Mouse (Mus musculus): Measurements from ENCODE around the gene Gstp2. TPM values are rescaled to one million over a fixed set of nuclear protein-coding genes. Genes with fewer than 3 reads are reported as not detected.

Gene Gstp2
- polyA plus RNA-seq, 1 experiment from 2014 or later, result not detected

DNA sequence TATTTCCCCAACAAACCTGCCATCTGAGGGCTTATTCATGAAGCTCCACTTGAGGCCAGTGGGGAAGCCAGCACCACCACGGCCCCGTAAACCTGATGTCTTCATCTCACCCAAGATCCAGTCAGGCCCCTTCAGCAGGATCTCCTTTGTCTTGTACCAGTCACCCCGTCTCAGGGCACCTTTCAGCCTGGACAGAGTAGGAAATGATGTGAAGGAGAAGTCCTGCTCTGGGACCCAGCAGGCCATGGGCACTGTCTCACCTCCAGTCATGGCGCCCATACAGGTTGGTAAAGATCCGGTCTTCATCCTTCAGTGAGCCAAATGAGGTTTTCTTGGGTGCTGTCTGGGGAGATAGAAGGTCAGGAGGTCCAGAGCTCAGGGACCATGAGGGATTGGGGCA lies 34.7 kb downstream of the Gstp2 start:
- Histone ChIP-seq H3K4me2 (ENCODE audit: low read depth, low read length) (no peak overlapping the region), H3K27ac (ENCODE audit: low read depth, low read length) (no peak overlapping the region), H3K36me3 (ENCODE audit: control insufficient read depth, insufficient read depth, low read length) (peaks cover 34% of the 10 kb centered on the region), H3K9me3 (ENCODE audit: control insufficient read depth, low read length) (no peaks in the 10 kb centered on the region), H3K9ac (replicated peaks; ENCODE audit: low read depth, low read length) (no peak overlapping the region), H3K27me3 (ENCODE audit: control insufficient read depth, insufficient read depth, low read length) (no peaks in the 10 kb centered on the region), H3K4me3 (ENCODE audit: low read depth, low read length) (no peak overlapping the region), H3K4me1 (ENCODE audit: control insufficient read depth, insufficient read depth, low read length) (peaks cover 11% of the 10 kb centered on the region)
- 94% methylated on average over 5 of the region's 5 CpGs for WGBS
- ATAC-seq (ENCODE audit: low read depth), result no peak

DNA sequence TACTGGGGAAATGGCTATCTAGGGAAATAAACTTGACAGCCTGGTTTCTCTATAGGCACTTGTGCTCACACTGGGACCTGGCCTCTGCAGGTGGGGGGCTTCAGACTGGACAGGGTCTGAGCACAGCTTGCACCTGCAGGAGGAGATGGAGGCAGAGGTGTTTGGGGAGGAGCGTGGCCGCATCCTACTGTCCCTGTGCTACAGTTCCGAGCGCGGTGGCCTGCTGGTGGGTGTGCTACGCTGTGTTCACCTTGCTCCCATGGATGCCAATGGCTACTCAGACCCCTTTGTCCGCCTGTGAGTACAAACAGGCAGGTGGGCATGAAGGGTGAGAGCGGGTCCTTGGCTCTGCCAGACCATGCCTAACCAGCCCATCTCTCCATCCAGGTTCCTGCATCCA lies 39.9 kb downstream of the Gstp2 start:
- Histone ChIP-seq H3K4me2 (ENCODE audit: low read depth, low read length) (no peak overlapping the region), H3K4me1 (ENCODE audit: control insufficient read depth, insufficient read depth, low read length) (peaks cover 7% of the 10 kb centered on the region), H3K9me3 (ENCODE audit: control insufficient read depth, low read length) (no peaks in the 10 kb centered on the region), H3K36me3 (ENCODE audit: control insufficient read depth, insufficient read depth, low read length) (peaks cover 35% of the 10 kb centered on the region), H3K9ac (replicated peaks; ENCODE audit: low read depth, low read length) (no peak overlapping the region; the same call in 1 of the 2 replicates), H3K27me3 (ENCODE audit: control insufficient read depth, insufficient read depth, low read length) (no peaks in the 10 kb centered on the region), H3K27ac (ENCODE audit: low read depth, low read length) (no peak overlapping the region), H3K4me3 (ENCODE audit: low read depth, low read length) (no peak overlapping the region)
- 95% methylated on average over 8 of the region's 8 CpGs for WGBS
- ATAC-seq (ENCODE audit: low read depth), result no peak

DNA sequence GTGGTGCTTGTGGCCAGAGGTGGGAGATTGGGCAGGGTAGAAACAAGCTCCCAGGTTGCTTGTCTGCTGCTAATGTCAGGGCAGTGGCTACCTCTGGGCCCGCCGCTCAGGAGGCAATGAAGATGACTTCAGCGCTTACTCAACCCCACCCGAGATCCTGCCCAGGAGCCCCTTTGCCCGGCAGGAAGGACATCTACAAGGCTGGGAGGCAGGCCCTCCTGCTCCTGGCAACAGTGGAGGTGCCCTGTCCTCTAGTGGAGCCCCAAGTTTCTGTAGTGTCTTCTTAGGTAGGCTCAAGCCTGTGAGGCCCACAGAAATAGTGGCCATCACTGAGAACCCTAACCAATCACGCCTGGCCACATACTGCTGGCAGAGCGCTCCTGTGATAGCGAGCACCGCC lies 40.7 kb downstream of the Gstp2 start:
- H3K9ac ChIP-seq (replicated peaks; ENCODE audit: low read depth, low read length), result no peak overlapping the region
- no peak overlapping the region for H3K4me2 ChIP-seq (ENCODE audit: low read depth, low read length)
- H3K4me3 ChIP-seq (ENCODE audit: low read depth, low read length), result no peak overlapping the region
- H3K27me3 ChIP-seq (ENCODE audit: control insufficient read depth, insufficient read depth, low read length), result no peaks in the 10 kb centered on the region
- H3K36me3 ChIP-seq (ENCODE audit: control insufficient read depth, insufficient read depth, low read length), result peaks cover 31% of the 10 kb centered on the region
- peaks cover 7% of the 10 kb centered on the region for H3K4me1 ChIP-seq (ENCODE audit: control insufficient read depth, insufficient read depth, low read length)
- 92% methylated on average over 9 of the region's 9 CpGs for WGBS
- no peaks in the 10 kb centered on the region for H3K9me3 ChIP-seq (ENCODE audit: control insufficient read depth, low read length)
- no peak overlapping the region for H3K27ac ChIP-seq (ENCODE audit: low read depth, low read length)
- ATAC-seq (ENCODE audit: low read depth), result no peak

DNA sequence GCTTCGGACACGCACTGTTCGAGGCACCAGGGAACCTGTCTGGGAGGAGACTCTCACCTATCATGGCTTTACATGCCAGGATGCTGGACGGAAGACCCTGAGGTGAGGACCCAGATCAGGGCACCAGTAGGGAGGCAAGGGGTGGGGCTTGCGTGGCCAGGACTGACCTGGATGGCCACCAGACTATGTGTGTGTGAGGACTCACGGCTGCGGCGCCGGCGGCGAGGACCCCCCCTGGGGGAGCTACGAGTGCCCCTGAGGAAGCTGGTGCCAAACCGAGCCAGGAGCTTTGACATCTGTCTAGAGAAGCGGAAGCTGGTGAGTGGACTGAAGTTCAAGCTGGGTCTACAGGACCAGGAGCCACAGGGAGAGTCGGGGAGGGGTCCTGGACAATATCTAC lies 41.5 kb downstream of the Gstp2 start:
- no peaks in the 10 kb centered on the region for H3K9me3 ChIP-seq (ENCODE audit: control insufficient read depth, low read length)
- no peaks in the 10 kb centered on the region for H3K27me3 ChIP-seq (ENCODE audit: control insufficient read depth, insufficient read depth, low read length)
- no peak for ATAC-seq (ENCODE audit: low read depth)
- H3K4me2 ChIP-seq (ENCODE audit: low read depth, low read length), result no peak overlapping the region
- H3K9ac ChIP-seq (replicated peaks; ENCODE audit: low read depth, low read length), result no peak overlapping the region
- H3K4me1 ChIP-seq (ENCODE audit: control insufficient read depth, insufficient read depth, low read length), result peaks cover 7% of the 10 kb centered on the region
- WGBS, result 84% methylated on average over 15 of the region's 15 CpGs
- H3K4me3 ChIP-seq (ENCODE audit: low read depth, low read length), result no peak overlapping the region
- no peak overlapping the region for H3K27ac ChIP-seq (ENCODE audit: low read depth, low read length)
- peaks cover 25% of the 10 kb centered on the region for H3K36me3 ChIP-seq (ENCODE audit: control insufficient read depth, insufficient read depth, low read length)

DNA sequence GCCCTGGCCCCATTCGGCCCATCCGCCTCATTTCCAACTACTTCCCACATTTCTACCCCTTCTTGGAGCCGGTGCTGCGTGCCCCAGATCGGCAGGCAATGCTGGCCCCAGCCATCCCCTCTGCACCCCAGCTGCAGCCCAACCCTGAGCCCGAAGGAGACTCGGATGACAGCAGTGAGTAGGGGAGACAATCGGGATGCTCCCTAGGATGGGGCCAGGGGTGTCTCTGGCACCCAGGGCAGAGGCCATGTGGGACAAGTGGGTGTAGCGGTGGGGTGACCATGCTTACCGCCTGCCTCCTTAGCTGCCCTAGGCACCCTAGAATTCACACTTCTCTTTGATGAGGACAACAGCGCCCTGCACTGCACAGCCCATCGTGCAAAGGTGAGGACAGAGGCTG lies 42.2 kb downstream of the Gstp2 start:
- no peak for ATAC-seq (ENCODE audit: low read depth)
- no peak overlapping the region for H3K4me2 ChIP-seq (ENCODE audit: low read depth, low read length)
- no peak overlapping the region for H3K9ac ChIP-seq (replicated peaks; ENCODE audit: low read depth, low read length)
- no peak overlapping the region for H3K4me3 ChIP-seq (ENCODE audit: low read depth, low read length)
- peaks cover 7% of the 10 kb centered on the region for H3K4me1 ChIP-seq (ENCODE audit: control insufficient read depth, insufficient read depth, low read length)
- no peaks in the 10 kb centered on the region for H3K27me3 ChIP-seq (ENCODE audit: control insufficient read depth, insufficient read depth, low read length)
- H3K36me3 ChIP-seq (ENCODE audit: control insufficient read depth, insufficient read depth, low read length), result peaks cover 19% of the 10 kb centered on the region
- H3K27ac ChIP-seq (ENCODE audit: low read depth, low read length), result no peak overlapping the region
- no peaks in the 10 kb centered on the region for H3K9me3 ChIP-seq (ENCODE audit: control insufficient read depth, low read length)
- 83% methylated on average over 12 of the region's 12 CpGs for WGBS

DNA sequence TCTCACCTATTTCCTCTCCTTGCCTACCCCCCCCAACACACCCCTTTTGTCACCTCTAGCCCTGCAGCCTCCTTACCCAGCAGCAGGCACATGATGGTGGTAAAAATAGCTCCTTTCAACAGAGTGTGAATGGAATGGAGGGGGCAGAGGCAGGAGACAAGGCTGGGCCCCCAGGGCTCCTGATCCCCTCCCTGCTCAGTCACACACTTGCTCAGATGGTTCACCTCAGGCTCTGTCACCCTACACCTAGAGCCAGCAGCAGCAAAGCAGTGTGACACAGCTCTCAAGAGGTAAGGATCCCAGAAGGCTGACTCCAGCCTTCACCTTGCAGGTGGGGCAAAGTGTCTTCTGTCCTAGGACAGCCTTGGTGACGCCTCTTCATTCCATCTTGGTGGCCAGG lies 42.7 kb downstream of the Gstp2 start, which contains the start of gene Doc2g:
Gene Doc2g, plus strand, starts transcription at position 202 of the 400 bp plus-strand sequence.
- no peak for ATAC-seq (ENCODE audit: low read depth)
- no peak within 1 kb of the TSS for H3K9ac ChIP-seq (replicated peaks; ENCODE audit: low read depth, low read length)
- no peak within 1 kb of the TSS for H3K27ac ChIP-seq (ENCODE audit: low read depth, low read length)
- peaks cover 7% of the 10 kb centered on the region for H3K4me1 ChIP-seq (ENCODE audit: control insufficient read depth, insufficient read depth, low read length)
- H3K9me3 ChIP-seq (ENCODE audit: control insufficient read depth, low read length), result no peaks in the 10 kb centered on the region
- WGBS, result 91% methylated on average over 1 of the region's 1 CpGs
- H3K4me2 ChIP-seq (ENCODE audit: low read depth, low read length), result no peak within 1 kb of the TSS
- H3K27me3 ChIP-seq (ENCODE audit: control insufficient read depth, insufficient read depth, low read length), result no peaks in the 10 kb centered on the region
- H3K4me3 ChIP-seq (ENCODE audit: low read depth, low read length), result no peak within 1 kb of the TSS
- H3K36me3 ChIP-seq (ENCODE audit: control insufficient read depth, insufficient read depth, low read length), result peaks cover 17% of the 10 kb centered on the region

DNA sequence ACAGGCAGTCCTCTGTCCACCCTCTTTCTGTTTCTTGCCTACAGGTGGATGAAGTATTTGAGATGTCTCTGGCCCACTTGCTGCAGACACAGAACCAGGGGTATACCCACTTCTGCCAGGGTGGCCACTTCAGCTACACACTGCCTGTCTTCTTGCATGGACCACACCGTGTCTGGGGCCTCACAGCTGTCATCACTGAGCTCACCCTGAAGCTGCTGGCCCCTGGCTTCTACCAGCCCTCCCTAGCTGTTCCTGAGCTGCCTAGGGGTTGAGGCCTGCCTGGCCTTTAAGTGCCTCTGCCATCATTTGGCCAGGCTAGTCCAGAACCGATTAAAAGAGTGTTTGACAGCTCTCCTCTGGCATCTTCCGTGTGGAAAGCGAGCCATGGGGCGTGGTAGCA lies 44.1 kb downstream of the Gstp2 start:
- Histone ChIP-seq H3K9ac (replicated peaks; ENCODE audit: low read depth, low read length) (no peak overlapping the region), H3K4me1 (ENCODE audit: control insufficient read depth, insufficient read depth, low read length) (peaks cover 7% of the 10 kb centered on the region), H3K4me3 (ENCODE audit: low read depth, low read length) (no peak overlapping the region), H3K9me3 (ENCODE audit: control insufficient read depth, low read length) (no peaks in the 10 kb centered on the region), H3K27ac (ENCODE audit: low read depth, low read length) (0 out of 2 replicates have a peak overlapping the region, but pooled peaks have one; percentile 95), H3K27me3 (ENCODE audit: control insufficient read depth, insufficient read depth, low read length) (no peaks in the 10 kb centered on the region), H3K4me2 (ENCODE audit: low read depth, low read length) (peak overlapping the region; percentile 85; the same call in 1 of the 2 replicates), H3K36me3 (ENCODE audit: control insufficient read depth, insufficient read depth, low read length) (peaks cover 7% of the 10 kb centered on the region)
- WGBS, result 88% methylated on average over 5 of the region's 5 CpGs
- ATAC-seq (ENCODE audit: low read depth), result no peak

DNA sequence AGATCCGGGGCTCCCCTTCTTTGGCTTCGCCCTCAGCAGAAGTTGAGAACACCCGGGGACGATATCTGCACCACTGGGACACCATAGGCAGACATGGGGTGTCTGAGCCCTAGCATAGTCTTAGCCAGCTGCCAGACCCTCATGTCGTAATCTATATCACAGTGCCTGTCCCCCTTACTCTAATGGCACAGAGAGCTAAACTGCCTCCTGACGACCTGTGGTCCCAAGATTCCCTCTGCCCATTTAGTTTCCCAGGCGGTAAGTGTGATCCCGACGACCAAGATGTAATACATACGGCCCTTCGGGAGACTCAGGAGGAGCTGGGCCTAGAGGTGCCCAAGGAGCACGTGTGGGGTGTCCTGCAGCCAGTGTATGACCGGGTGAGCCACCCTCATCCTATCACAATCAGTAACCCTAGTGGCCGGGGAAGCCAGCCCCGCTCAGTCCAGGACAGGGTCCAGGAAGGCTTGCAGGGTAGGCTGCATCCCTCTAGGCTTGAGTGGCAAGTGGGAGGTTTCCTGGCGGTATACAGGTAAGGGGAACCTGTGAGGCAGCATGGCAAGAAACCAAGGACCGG lies 44.8 kb downstream of the Gstp2 start:
- peak; percentile 9; the same call in 1 of the 2 replicates for ATAC-seq (ENCODE audit: low read depth)
- Histone ChIP-seq H3K4me3 (ENCODE audit: low read depth, low read length) (peak overlapping the region; percentile 69), H3K27ac (ENCODE audit: low read depth, low read length) (peak overlapping the region; percentile 95), H3K4me2 (ENCODE audit: low read depth, low read length) (peak overlapping the region; percentile 85), H3K9me3 (ENCODE audit: control insufficient read depth, low read length) (no peaks in the 10 kb centered on the region), H3K9ac (replicated peaks; ENCODE audit: low read depth, low read length) (peak overlapping the region; percentile 90), H3K36me3 (ENCODE audit: control insufficient read depth, insufficient read depth, low read length) (peaks cover under 1% of the 10 kb centered on the region; the same call in 1 of the 2 replicates), H3K4me1 (ENCODE audit: control insufficient read depth, insufficient read depth, low read length) (peaks cover 7% of the 10 kb centered on the region), H3K27me3 (ENCODE audit: control insufficient read depth, insufficient read depth, low read length) (no peaks in the 10 kb centered on the region)
- WGBS, result 14% methylated on average over 17 of the region's 17 CpGs

DNA sequence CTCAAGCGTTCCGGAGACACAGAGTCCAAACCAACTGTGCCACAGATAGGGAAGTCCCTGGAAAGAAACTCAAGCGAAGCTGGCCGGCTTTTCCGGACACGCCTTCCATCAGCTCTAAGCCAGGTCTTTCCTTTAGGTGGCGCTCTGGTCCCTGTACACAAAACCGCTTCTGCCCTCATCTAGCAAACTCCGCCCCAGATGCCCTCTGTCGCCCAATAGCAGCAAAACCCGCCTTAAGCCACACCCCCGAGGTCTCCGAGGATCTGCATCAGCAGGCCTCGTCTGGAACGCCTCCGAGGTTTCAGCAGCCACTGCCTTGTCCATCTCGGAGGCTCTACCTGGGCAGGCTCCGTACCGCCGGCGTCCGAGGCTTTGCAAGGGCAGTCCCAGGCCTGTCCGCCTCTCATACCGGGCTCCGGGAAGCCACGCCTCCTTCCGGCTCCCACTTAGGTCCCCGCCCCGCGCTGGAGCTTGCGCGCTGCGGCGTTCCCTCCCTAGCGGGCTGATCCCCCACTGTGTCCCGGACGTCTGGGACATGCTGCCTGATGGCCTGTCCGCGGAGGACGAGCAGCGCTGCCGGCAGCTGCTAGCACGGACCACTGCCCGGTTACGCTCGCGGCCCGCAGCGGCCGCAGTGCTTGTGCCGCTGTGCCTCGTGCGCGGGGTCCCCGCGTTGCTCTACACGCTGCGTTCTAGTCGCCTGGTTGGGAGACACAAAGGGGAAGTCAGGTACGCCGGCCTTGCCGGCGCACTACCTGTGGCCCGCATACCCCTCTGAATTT lies 45.5 kb downstream of the Gstp2 start, which contains the start of the genes Nudt8 and Gm49405:
Gene Nudt8, plus strand, starts transcription at position 462 of the 782 bp plus-strand sequence.
Gene Gm49405, plus strand, starts transcription at position 508 of the 782 bp plus-strand sequence.
- WGBS, result under 1% methylated on average over 64 of the region's 64 CpGs
- Histone ChIP-seq H3K9ac (replicated peaks; ENCODE audit: low read depth, low read length) (peak within 1 kb of the TSS; percentile 90), H3K4me3 (ENCODE audit: low read depth, low read length) (peak within 1 kb of the TSS; percentile 69), H3K4me2 (ENCODE audit: low read depth, low read length) (peak within 1 kb of the TSS; percentile 85), H3K4me1 (ENCODE audit: control insufficient read depth, insufficient read depth, low read length) (peaks cover 7% of the 10 kb centered on the region), H3K27me3 (ENCODE audit: control insufficient read depth, insufficient read depth, low read length) (no peaks in the 10 kb centered on the region), H3K27ac (ENCODE audit: low read depth, low read length) (peak within 1 kb of the TSS; percentile 95), H3K9me3 (ENCODE audit: control insufficient read depth, low read length) (no peaks in the 10 kb centered on the region), H3K36me3 (ENCODE audit: control insufficient read depth, insufficient read depth, low read length) (no peaks in the 10 kb centered on the region; the same call in 1 of the 2 replicates)
- ATAC-seq (ENCODE audit: low read depth), result peak; percentile 90
